Mouse (Mus musculus): ENCODE results near the gene Ccdc187. TPM values are rescaled to one million over a fixed set of nuclear protein-coding genes. Genes with fewer than 3 reads are reported as not detected.
A peak's percentile ranks its signal among the peaks of the same experiment; 100 is the strongest.

Gene Ccdc187
- polyA plus RNA-seq, 1 experiment, result not detected

DNA sequence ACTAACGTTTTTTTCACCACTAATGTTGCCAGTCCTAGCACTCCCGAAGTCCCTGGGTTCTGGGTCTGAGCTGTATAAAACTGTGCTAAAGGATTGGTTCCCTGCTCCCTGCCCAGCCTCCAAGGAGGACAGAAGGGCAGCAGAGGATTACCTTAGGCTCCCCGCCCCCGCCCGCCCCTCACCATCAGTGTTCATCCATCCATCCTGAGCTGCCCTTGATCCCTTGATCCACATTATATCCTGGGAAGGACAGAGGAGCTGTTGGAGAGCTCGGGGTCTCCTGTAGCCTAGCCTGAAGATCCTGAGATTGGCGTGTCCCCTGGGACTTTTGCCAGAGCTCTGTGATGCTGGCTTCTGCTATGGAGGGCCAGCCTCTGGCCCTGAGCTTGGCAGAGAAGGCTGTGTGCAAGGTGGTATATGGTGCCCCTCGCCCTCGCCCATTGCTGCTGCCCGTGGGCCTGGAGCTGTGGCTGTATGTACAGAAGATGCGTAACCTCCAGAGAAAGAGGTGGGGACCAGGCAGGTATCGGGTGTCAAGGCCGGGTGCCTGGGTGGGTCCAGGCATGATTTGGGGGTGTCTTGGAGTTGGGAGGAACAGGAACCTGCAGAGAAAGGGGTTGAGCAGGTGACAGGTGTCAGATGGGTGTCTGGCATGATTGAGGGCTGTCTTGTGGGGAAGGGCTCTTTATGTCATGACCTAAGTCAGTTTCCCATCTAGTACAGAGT is 25.3 kb upstream of the Ccdc187 start:
- Histone ChIP-seq H3K79me3 (ENCODE audit: low read depth) (peaks cover 2% of the 10 kb centered on the region), H3K27me3 (ENCODE audit: control insufficient read depth, insufficient read depth, insufficient read length) (no peaks in the 10 kb centered on the region), H3K36me3 (ENCODE audit: control insufficient read depth, insufficient read depth) (peaks cover 11% of the 10 kb centered on the region), H3K4me3 (ENCODE audit: insufficient read depth, poor library complexity, severe bottlenecking) (no peak overlapping the region), H3K79me2 (ENCODE audit: control insufficient read depth, insufficient read depth) (peaks cover 41% of the 10 kb centered on the region), H3ac (ENCODE audit: control insufficient read depth, insufficient read length, low read depth) (no peak overlapping the region)
- no peak for TF ChIP-seq MYOD1 (IDR thresholded peaks at IDR 0.05; ENCODE audit: control insufficient read depth, insufficient read length, low read depth)
- TF ChIP-seq CTCF (IDR thresholded peaks at IDR 0.05; ENCODE audit: control insufficient read depth, insufficient read depth, insufficient read length), result no peak
- TF ChIP-seq USF1 (IDR thresholded peaks at IDR 0.05; ENCODE audit: low read depth), result no peak
- TF ChIP-seq FOSL1 (IDR thresholded peaks at IDR 0.05; ENCODE audit: insufficient read depth, low read length, poor library complexity, severe bottlenecking), result no peak
- TF ChIP-seq CEBPB (IDR thresholded peaks at IDR 0.05; ENCODE audit: low read depth), result no peak
- TF ChIP-seq MYOG (IDR thresholded peaks at IDR 0.05; ENCODE audit: control insufficient read depth, extremely low read depth, insufficient read length), result no peak
- no peak for TF ChIP-seq MAX (IDR thresholded peaks at IDR 0.05)

DNA sequence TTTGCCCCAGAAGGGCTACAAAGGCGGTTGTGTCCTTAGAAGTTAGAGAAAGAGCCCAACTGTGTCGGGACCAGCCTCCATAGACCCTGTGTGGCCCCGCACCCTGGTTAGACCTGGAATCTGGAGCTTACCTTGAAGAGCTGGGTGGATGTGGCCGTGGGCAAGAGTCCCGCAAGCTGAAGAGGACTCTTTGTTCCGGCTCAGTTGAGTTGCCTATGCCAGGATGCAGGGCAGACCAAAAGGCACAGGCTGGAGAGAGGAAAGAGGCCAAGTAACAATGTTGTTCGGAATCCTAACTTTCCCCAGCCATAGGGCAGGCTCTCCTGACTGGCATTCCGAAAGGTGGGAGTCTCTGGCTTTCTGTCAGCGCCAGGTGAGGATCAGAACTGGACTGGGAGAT is 24.8 kb upstream of the Ccdc187 start:
- Histone ChIP-seq H3K27me3 (ENCODE audit: control insufficient read depth, insufficient read depth, insufficient read length) (no peaks in the 10 kb centered on the region), H3K36me3 (ENCODE audit: control insufficient read depth, insufficient read depth) (peaks cover 5% of the 10 kb centered on the region), H3K79me2 (ENCODE audit: control insufficient read depth, insufficient read depth) (peaks cover 41% of the 10 kb centered on the region), H3K79me3 (ENCODE audit: low read depth) (peaks cover 2% of the 10 kb centered on the region), H3K4me3 (ENCODE audit: insufficient read depth, poor library complexity, severe bottlenecking) (no peak overlapping the region), H3ac (ENCODE audit: control insufficient read depth, insufficient read length, low read depth) (no peak overlapping the region)
- TF ChIP-seq MYOD1 (IDR thresholded peaks at IDR 0.05; ENCODE audit: control insufficient read depth, insufficient read length, low read depth), result no peak

DNA sequence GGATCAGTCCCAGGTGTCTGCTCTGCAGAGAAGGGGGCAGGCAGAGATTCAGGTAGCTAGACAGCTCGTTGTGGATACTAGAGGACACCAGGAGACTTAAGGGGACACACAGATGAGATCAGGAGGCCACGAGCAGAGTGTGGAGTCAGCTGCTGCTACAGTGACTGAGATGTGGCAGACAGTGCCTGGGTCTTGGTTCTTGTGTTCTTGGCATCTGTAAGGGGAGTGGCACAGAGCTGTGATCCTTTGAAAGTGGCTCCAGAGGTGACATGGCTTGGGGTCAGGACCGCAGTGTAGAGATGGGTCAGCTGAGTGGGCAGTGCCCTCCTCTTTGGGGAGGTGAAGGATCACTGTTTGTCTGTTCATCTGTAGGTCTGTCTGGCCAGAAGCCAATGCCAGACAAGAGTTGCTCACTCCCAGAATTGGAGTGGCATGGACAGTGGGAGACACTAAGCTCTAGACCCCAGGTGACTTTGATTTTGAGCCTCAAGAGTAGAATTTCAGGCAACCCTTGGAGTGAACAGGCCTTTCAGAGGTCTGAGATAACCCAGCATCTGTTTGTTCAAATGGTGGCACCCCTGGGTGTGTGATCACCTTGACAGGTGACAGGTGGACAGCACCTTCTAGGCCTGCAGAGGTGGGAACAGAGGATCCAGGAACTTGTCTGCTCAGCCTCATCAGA is 23.8 kb upstream of the Ccdc187 start:
- TF ChIP-seq CTCF (IDR thresholded peaks at IDR 0.05; ENCODE audit: control insufficient read depth, insufficient read depth, insufficient read length) (no peak), CEBPB (IDR thresholded peaks at IDR 0.05; ENCODE audit: low read depth) (no peak), MYOD1 (IDR thresholded peaks at IDR 0.05; ENCODE audit: control insufficient read depth, insufficient read length, low read depth) (no peak)
- H3K36me3 ChIP-seq (ENCODE audit: control insufficient read depth, insufficient read depth), result no peaks in the 10 kb centered on the region
- no peaks in the 10 kb centered on the region for H3K27me3 ChIP-seq (ENCODE audit: control insufficient read depth, insufficient read depth, insufficient read length)
- no peak overlapping the region for H3ac ChIP-seq (ENCODE audit: control insufficient read depth, insufficient read length, low read depth)
- H3K4me3 ChIP-seq (ENCODE audit: insufficient read depth, poor library complexity, severe bottlenecking), result no peak overlapping the region
- peaks cover 41% of the 10 kb centered on the region for H3K79me2 ChIP-seq (ENCODE audit: control insufficient read depth, insufficient read depth)
- H3K79me3 ChIP-seq (ENCODE audit: low read depth), result peaks cover 2% of the 10 kb centered on the region

DNA sequence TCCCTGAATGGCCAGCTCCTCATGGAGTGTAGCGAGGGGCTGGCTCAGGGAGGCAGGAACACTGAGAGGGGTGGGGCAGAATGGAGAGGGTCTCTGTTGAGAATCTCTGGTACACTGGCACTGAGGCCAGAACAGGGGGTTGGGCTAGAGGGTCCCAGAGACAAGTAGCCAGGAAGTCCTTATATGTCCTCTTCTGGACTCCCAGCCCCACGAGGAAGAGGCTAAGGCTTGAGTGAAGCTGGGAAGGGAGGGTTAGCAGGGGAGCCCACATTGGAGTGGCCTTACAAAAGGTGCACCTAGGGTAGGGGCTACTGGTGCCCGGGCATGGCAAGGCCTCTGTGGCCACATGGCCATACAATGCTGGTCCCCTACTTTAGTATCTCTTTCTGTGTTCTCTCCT is 23.0 kb upstream of the Ccdc187 start:
- no peak overlapping the region for H3ac ChIP-seq (ENCODE audit: control insufficient read depth, insufficient read length, low read depth)
- H3K27me3 ChIP-seq (ENCODE audit: control insufficient read depth, insufficient read depth, insufficient read length), result no peaks in the 10 kb centered on the region
- no peak for TF ChIP-seq CEBPB (IDR thresholded peaks at IDR 0.05; ENCODE audit: low read depth)
- peaks cover 2% of the 10 kb centered on the region for H3K79me3 ChIP-seq (ENCODE audit: low read depth)
- H3K36me3 ChIP-seq (ENCODE audit: control insufficient read depth, insufficient read depth), result no peaks in the 10 kb centered on the region
- H3K4me3 ChIP-seq (ENCODE audit: insufficient read depth, poor library complexity, severe bottlenecking), result no peak overlapping the region
- peaks cover 41% of the 10 kb centered on the region for H3K79me2 ChIP-seq (ENCODE audit: control insufficient read depth, insufficient read depth)

DNA sequence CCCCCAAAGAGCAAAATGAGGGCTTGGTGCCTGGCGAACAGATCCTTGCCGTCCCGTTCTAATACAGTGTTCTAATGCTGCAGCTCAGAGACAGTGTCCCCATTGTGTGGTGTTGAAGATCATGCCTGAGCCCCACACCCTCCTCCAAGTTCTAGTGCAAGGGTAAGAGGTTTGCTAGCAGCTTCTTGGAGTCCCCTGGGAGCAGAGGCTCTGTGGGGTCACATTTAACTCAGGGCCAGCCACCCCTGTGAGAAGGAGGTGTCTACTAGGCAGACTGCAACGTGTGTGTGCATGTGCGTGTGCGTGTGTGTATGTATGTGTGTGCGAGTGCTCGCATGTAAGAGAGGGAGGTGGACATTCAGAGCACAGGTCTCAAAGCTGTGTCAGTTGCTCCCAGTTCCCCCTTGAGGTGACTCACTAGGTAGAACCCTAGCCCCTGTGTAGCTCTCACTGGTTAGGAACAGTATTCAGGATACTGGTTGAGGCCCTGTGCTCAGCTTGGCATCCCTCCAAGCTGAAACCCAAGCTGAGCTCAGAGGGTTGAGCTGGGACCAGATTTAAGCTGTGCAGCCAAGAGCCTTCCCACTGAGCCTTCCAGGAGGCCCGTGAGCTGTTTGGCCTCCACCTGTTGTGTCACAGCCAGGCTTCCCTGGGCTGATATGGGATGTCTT is 22.4 kb upstream of the Ccdc187 start:
- H3K36me3 ChIP-seq (ENCODE audit: control insufficient read depth, insufficient read depth), result no peaks in the 10 kb centered on the region
- TF ChIP-seq MYOD1 (IDR thresholded peaks at IDR 0.05; ENCODE audit: control insufficient read depth, insufficient read length, low read depth), result peak; percentile 28
- no peak for TF ChIP-seq USF1 (IDR thresholded peaks at IDR 0.05; ENCODE audit: low read depth)
- H3K27me3 ChIP-seq (ENCODE audit: control insufficient read depth, insufficient read depth, insufficient read length), result no peaks in the 10 kb centered on the region
- peaks cover 2% of the 10 kb centered on the region for H3K79me3 ChIP-seq (ENCODE audit: low read depth)
- peaks cover 41% of the 10 kb centered on the region for H3K79me2 ChIP-seq (ENCODE audit: control insufficient read depth, insufficient read depth)
- H3K4me3 ChIP-seq (ENCODE audit: insufficient read depth, poor library complexity, severe bottlenecking), result peak overlapping the region; percentile 65
- H3ac ChIP-seq (ENCODE audit: control insufficient read depth, insufficient read length, low read depth), result peak overlapping the region; percentile 74

DNA sequence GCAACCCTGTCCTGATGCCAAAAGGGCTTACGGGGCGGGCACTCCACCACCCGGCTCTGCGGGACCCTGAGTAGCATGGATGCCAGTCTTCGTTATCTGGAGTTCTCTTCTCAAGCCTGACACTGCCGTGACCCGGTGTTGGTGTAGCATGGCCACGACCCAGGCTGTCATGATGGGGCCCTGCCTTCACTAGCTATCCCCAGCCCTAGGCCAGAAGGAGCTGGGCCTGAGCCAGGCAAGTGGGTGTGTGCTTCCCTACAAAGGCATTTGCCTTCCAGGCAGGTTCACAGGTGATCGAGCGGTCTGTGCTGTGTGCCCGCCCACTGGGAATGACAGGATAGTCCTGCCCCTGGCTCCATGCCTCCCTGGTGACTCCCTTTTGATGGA is 21.6 kb upstream of the Ccdc187 start:
- TF ChIP-seq MYOG (IDR thresholded peaks at IDR 0.05; ENCODE audit: control insufficient read depth, extremely low read depth, insufficient read length) (no peak), USF1 (IDR thresholded peaks at IDR 0.05; ENCODE audit: low read depth) (no peak), CEBPB (IDR thresholded peaks at IDR 0.05; ENCODE audit: low read depth) (no peak), FOSL1 (IDR thresholded peaks at IDR 0.05; ENCODE audit: insufficient read depth, low read length, poor library complexity, severe bottlenecking) (no peak), MAX (IDR thresholded peaks at IDR 0.05) (no peak), CTCF (IDR thresholded peaks at IDR 0.05; ENCODE audit: control insufficient read depth, insufficient read depth, insufficient read length) (no peak), MYOD1 (IDR thresholded peaks at IDR 0.05; ENCODE audit: control insufficient read depth, insufficient read length, low read depth) (no peak)
- Histone ChIP-seq H3K27me3 (ENCODE audit: control insufficient read depth, insufficient read depth, insufficient read length) (no peaks in the 10 kb centered on the region), H3K79me2 (ENCODE audit: control insufficient read depth, insufficient read depth) (peaks cover 37% of the 10 kb centered on the region), H3K36me3 (ENCODE audit: control insufficient read depth, insufficient read depth) (no peaks in the 10 kb centered on the region), H3K4me3 (ENCODE audit: insufficient read depth, poor library complexity, severe bottlenecking) (peak overlapping the region; percentile 65), H3K79me3 (ENCODE audit: low read depth) (peaks cover 2% of the 10 kb centered on the region), H3ac (ENCODE audit: control insufficient read depth, insufficient read length, low read depth) (peak overlapping the region; percentile 74)

All from C2C12 (cell line).